Mouse (Mus musculus) cortical plate, adult 2 months (tissue): ENCODE results near the gene Rpl23a.

ENCODE experiments used
- CTCF ChIP-seq: fragments of 200-500 bp; IDR thresholded peaks from 2 replicates; pipeline ENCODE4 v1.5.1; 2011; ENCODE audit warnings: mild to moderate bottlenecking, control low read depth, low read length; ENCODE audit not compliant: insufficient read depth; ENCODE audit errors: extremely low read depth
- POLR2A ChIP-seq: fragments of 200-500 bp; IDR thresholded peaks from 2 replicates; pipeline ENCODE4 v1.6.1; 2011; ENCODE audit warnings: mild to moderate bottlenecking, low read length, control low read depth; ENCODE audit not compliant: insufficient read depth; ENCODE audit errors: extremely low read depth

DNA sequence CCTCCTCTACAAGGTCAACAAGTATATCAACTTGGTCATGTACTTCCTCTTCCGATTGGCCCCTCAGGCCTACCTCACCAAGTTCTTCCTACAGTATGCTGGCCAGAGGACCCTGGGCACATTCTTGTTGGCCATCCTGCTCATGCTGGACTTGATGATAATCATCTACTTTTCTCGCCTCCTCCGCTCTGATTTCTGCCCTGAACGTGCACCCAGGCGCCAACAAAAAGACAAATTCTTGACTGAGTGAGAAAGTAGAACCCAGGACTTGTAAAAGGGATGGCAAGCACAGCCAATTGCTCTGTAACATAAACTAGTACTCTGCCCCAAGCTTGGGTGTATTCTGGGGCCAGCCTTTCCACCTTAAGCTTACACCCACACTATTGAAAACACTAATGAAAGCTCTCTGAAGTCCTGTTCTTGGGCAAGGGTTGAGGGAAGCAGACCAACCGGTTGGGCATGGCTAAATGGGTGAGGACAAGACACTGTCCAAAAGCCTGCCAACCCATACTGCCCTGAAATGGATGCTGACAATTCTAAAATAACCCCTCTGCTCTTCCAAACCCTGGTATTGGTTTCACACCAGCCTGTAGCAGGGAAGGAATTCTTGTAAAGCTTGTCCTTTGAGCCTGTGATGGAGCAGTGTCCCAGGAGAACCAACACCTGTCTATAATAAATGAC lies 3.2 kb downstream of the Rpl23a start:
- TF ChIP-seq CTCF, result no peak
- TF ChIP-seq POLR2A, result no peak
